Mouse (Mus musculus): ENCODE measurements at regions not wholly inside any gene's neighbourhood (a gene's known extent, or its start where the extent isn't known, plus 50 kb on each side); places are given as distances from the start of the nearest gene placed in this dataset.

GRCm38 (mm10) chr5:100227888-100228287 lies 68.3 kb upstream of the Tmem150c start:
- TF ChIP-seq CTCF (conservative IDR thresholded peaks at IDR 0.05; ENCODE audit: insufficient read depth, insufficient read length, low read depth, low read length) (no peak), POLR2A (IDR thresholded peaks at IDR 0.05; ENCODE audit: low read depth, low read length) (no peak)

Measured in kidney, adult 2 months (tissue).